Comparison of ENCODE assay signal across 8 mouse cellular contexts in genomic region chr7:127993341-127993977, GRCm38 (mm10). TPM values are rescaled to one million over a fixed set of nuclear protein-coding genes. Genes with fewer than 3 reads are reported as not detected.
A peak's percentile ranks its signal among the peaks of the same experiment; 100 is the strongest.
DNase-seq lines count a peak whose midpoint lies in the region; ATAC-seq lines count a peak whose summit lies in the region.

Pycard (minus strand) TSS chr7:127993867.

- peaks cover 16% of the 10 kb centered on the region for H3K4me1 ChIP-seq in heart, embryonic 16.5 days (ENCODE audit: control insufficient read depth, insufficient read depth, low read length)

- peak within 1 kb of the TSS; percentile 63 for H3K4me3 ChIP-seq in heart, embryonic 16.5 days (ENCODE audit: low read length)

- no peaks in the 10 kb centered on the region for H3K9me3 ChIP-seq in heart, embryonic 16.5 days (replicated peaks; ENCODE audit: control insufficient read depth, low read length)

- peaks cover 11% of the 10 kb centered on the region; the same call in 1 of the 2 replicates for H3K36me3 ChIP-seq in heart, embryonic 16.5 days (ENCODE audit: control insufficient read depth, insufficient read depth)

- H3K27me3 ChIP-seq in heart, embryonic 16.5 days (ENCODE audit: control insufficient read depth, insufficient read depth, low read length) = no peaks in the 10 kb centered on the region

- peak; percentile 35 to 50 for DNase-seq in right cerebral cortex, postnatal 10 days (ENCODE audit: low spot score in 2 of 2)
- no peak for DNase-seq in right cerebral cortex, postnatal 36 days (ENCODE audit: low spot score in 2 of 2)
- DNase-seq in embryo, embryonic 10.5 days (ENCODE audit: low spot score) = peak; percentile 26
- DNase-seq in kidney, postnatal 14 days = peak; percentile 75
- DNase-seq in spleen, postnatal 36 days (ENCODE audit: low spot score in 2 of 2) = peak; percentile 81 to 84

- WGBS in heart, embryonic 16.5 days = 9% methylated on average over 18 of the region's 18 CpGs

- ATAC-seq in heart, embryonic 16.5 days (replicated peaks; ENCODE audit: extremely low read depth, insufficient read depth, low FRiP score) = peak; percentile 55
- peak; percentile 87 for ATAC-seq in megakaryocyte, adult 5-6 weeks (ENCODE audit: poor library complexity, severe bottlenecking)
- ATAC-seq in erythroid progenitor cell, adult 5-6 weeks (replicated peaks; ENCODE audit: low FRiP score, poor library complexity, severe bottlenecking) = no peak

- H3K4me2 ChIP-seq in heart, embryonic 16.5 days (ENCODE audit: low read depth, low read length) = peak within 1 kb of the TSS; percentile 76

- H3K9ac ChIP-seq in heart, embryonic 16.5 days (ENCODE audit: low read length) = peak within 1 kb of the TSS; percentile 76

- peak within 1 kb of the TSS; percentile 76 for H3K27ac ChIP-seq in heart, embryonic 16.5 days (ENCODE audit: low read length)

RNA-seq across cellular contexts. Expression of gene Pycard, which starts in this region (rescaled TPM):
- polyA plus RNA-seq in heart, embryonic 16.5 days (2015; fragmentation: Nextera tagmentation; extraction: Ambion mirVana) = 60.8 and 72.1 TPM in 2 replicates
- 251 and 323 TPM in 2 replicates for total RNA-seq in megakaryocyte, adult 5-6 weeks (2015)
- total RNA-seq in megakaryocyte, adult 5-6 weeks (2017) = 48.0 and 56.5 TPM in 2 replicates
- 12.2 and 56.9 TPM in 2 replicates for total RNA-seq in erythroid progenitor cell, adult 5-6 weeks (2015; ENCODE audit: low replicate concordance)
- 2.2 and 5.7 TPM in 2 replicates for total RNA-seq in erythroid progenitor cell, adult 5-6 weeks (2017; ENCODE audit: low replicate concordance)

Comparison
In these comparisons a context has a peak if more than half of its experiments do, and no peak if none do; other contexts are left out.
1. DNase-seq: peak in right cerebral cortex, postnatal 10 days (2 of 2), embryo, embryonic 10.5 days (single experiment), kidney, postnatal 14 days (single experiment) and spleen, postnatal 36 days (2 of 2); none in right cerebral cortex, postnatal 36 days (0 of 2).